9 mouse cellular contexts compared by ENCODE assay signal in genomic region chr14:79737642-79738379, GRCm38 (mm10). TPM values are rescaled to one million over a fixed set of nuclear protein-coding genes. Genes with fewer than 3 reads are reported as not detected.
DNase-seq lines count a peak whose midpoint lies in the region; ATAC-seq and TF ChIP-seq lines count a peak whose summit lies in the region.
"Had no signal": no experiment of that assay in that cellular context is flagged by ENCODE, and none has a peak within 500 bp of the region (broad histone marks: within the 10 kb centered on the region; RNA-seq: fewer than 3 reads in every experiment).

No protein-coding gene starts in this region.

- H3K27me3 ChIP-seq in forebrain, embryonic 12.5 days, result no peaks in the 10 kb centered on the region
- H3K27me3 ChIP-seq in forebrain, embryonic 13.5 days, result no peaks in the 10 kb centered on the region
- no peaks in the 10 kb centered on the region for H3K27me3 ChIP-seq in embryonic facial prominence, embryonic 10.5 days (replicated peaks; ENCODE audit: low read depth, poor library complexity, severe bottlenecking)
- H3K27me3 ChIP-seq in midbrain, embryonic 11.5 days (ENCODE audit: control insufficient read depth, insufficient read depth, low read length), result no peaks in the 10 kb centered on the region

- peak; percentile 6 for DNase-seq in lung, postnatal 10 days
- DNase-seq in lung, adult 2 months, result no peak
- peak; percentile 53 for DNase-seq in embryonic facial prominence, embryonic 10.5 days (ENCODE audit: low spot score)
- peak; percentile 83 for DNase-seq in midbrain, embryonic 11.5 days (ENCODE audit: low spot score, missing footprints)
- DNase-seq in right cerebral cortex, adult 2 months (ENCODE audit: low spot score in 2 of 2), result no peak

- no peaks in the 10 kb centered on the region for H3K9me3 ChIP-seq in forebrain, embryonic 12.5 days
- H3K9me3 ChIP-seq in forebrain, embryonic 13.5 days (replicated peaks), result 0 out of 2 replicates have a peak, but pooled peaks cover 3% of the 10 kb centered on the region
- no peaks in the 10 kb centered on the region for H3K9me3 ChIP-seq in embryonic facial prominence, embryonic 10.5 days
- no peaks in the 10 kb centered on the region for H3K9me3 ChIP-seq in midbrain, embryonic 11.5 days (ENCODE audit: control insufficient read depth, low read length)
- H3K9me3 ChIP-seq: midbrain, embryonic 12.5 days had no signal

- H3K4me1 ChIP-seq in forebrain, embryonic 12.5 days, result 0 out of 2 replicates have a peak, but pooled peaks cover 4% of the 10 kb centered on the region
- H3K4me1 ChIP-seq in forebrain, embryonic 13.5 days, result peaks cover 18% of the 10 kb centered on the region
- no peaks in the 10 kb centered on the region for H3K4me1 ChIP-seq in lung, adult 2 months (ENCODE audit: control insufficient read depth, insufficient read depth, low read length)
- H3K4me1 ChIP-seq in embryonic facial prominence, embryonic 10.5 days, result no peaks in the 10 kb centered on the region
- no peaks in the 10 kb centered on the region for H3K4me1 ChIP-seq in midbrain, embryonic 11.5 days (ENCODE audit: control insufficient read depth, insufficient read depth, low read length)

- no peak for TF ChIP-seq POLR2A in lung, adult 2 months (IDR thresholded peaks at IDR 0.05; ENCODE audit: borderline replicate concordance, extremely low read depth, low read depth, low read length)

- 0 out of 2 replicates have a peak, but pooled peaks have one; percentile 34 for ATAC-seq in forebrain, embryonic 12.5 days (ENCODE audit: low FRiP score)
- ATAC-seq in forebrain, embryonic 13.5 days, result no peak
- ATAC-seq in midbrain, embryonic 11.5 days (ENCODE audit: low FRiP score), result peak; percentile 56; the same call in 1 of the 2 replicates
- ATAC-seq in monocyte, adult 5-6 weeks (replicated peaks; ENCODE audit: insufficient number of reproducible peaks, low FRiP score, low TSS enrichment, poor library complexity, severe bottlenecking), result no peak

- no peak overlapping the region for H3K9ac ChIP-seq in forebrain, embryonic 12.5 days
- no peak overlapping the region for H3K9ac ChIP-seq in forebrain, embryonic 13.5 days
- H3K9ac ChIP-seq in midbrain, embryonic 11.5 days (ENCODE audit: low read length), result no peak overlapping the region
- H3K9ac ChIP-seq: midbrain, embryonic 12.5 days had no signal

- H3K36me3 ChIP-seq in forebrain, embryonic 12.5 days (replicated peaks), result no peaks in the 10 kb centered on the region
- H3K36me3 ChIP-seq in forebrain, embryonic 13.5 days (ENCODE audit: poor library complexity, severe bottlenecking), result no peaks in the 10 kb centered on the region
- no peaks in the 10 kb centered on the region for H3K36me3 ChIP-seq in embryonic facial prominence, embryonic 10.5 days (replicated peaks)
- no peaks in the 10 kb centered on the region for H3K36me3 ChIP-seq in midbrain, embryonic 11.5 days (ENCODE audit: control insufficient read depth, insufficient read depth, low read length)
- H3K36me3 ChIP-seq: midbrain, embryonic 12.5 days had no signal

- 64% methylated on average over 9 of the region's 9 CpGs for WGBS in forebrain, embryonic 12.5 days
- 60% methylated on average over 9 of the region's 9 CpGs for WGBS in forebrain, embryonic 13.5 days
- WGBS in lung, adult 2 months, result 55% methylated on average over 9 of the region's 9 CpGs
- WGBS in embryonic facial prominence, embryonic 10.5 days, result 67% methylated on average over 9 of the region's 9 CpGs
- 64% methylated on average over 9 of the region's 9 CpGs for WGBS in midbrain, embryonic 11.5 days

- no peak overlapping the region for H3K4me2 ChIP-seq in forebrain, embryonic 12.5 days
- H3K4me2 ChIP-seq in forebrain, embryonic 13.5 days, result no peak overlapping the region
- H3K4me2 ChIP-seq in midbrain, embryonic 11.5 days, result no peak overlapping the region
- H3K4me2 ChIP-seq: midbrain, embryonic 12.5 days had no signal

- H3K4me3 ChIP-seq in forebrain, embryonic 12.5 days (replicated peaks), result no peak overlapping the region
- no peak overlapping the region for H3K4me3 ChIP-seq in forebrain, embryonic 13.5 days
- H3K4me3 ChIP-seq in lung, adult 2 months (replicated peaks; ENCODE audit: extremely low read depth, low read depth, low read length), result no peak overlapping the region
- no peak overlapping the region for H3K4me3 ChIP-seq in embryonic facial prominence, embryonic 10.5 days
- no peak overlapping the region for H3K4me3 ChIP-seq in midbrain, embryonic 11.5 days (ENCODE audit: low read depth, low read length)
- H3K4me3 ChIP-seq: midbrain, embryonic 12.5 days had no signal

- TF ChIP-seq CTCF in lung, adult 2 months (IDR thresholded peaks at IDR 0.05; ENCODE audit: insufficient read depth, low read length), result no peak

- H3K27ac ChIP-seq in forebrain, embryonic 12.5 days, result no peak overlapping the region
- H3K27ac ChIP-seq in forebrain, embryonic 13.5 days, result no peak overlapping the region
- no peak overlapping the region for H3K27ac ChIP-seq in embryonic facial prominence, embryonic 10.5 days (replicated peaks)
- H3K27ac ChIP-seq in midbrain, embryonic 11.5 days (ENCODE audit: low read depth, low read length), result no peak overlapping the region
- H3K27ac ChIP-seq: midbrain, embryonic 12.5 days had no signal

RNA-seq across cellular contexts. Expression of gene Pcdh8, which starts 33.3 kb away (rescaled TPM):
- 26.5 and 26.7 TPM in 2 replicates for polyA plus RNA-seq in forebrain, embryonic 12.5 days (2016; fragmentation: Nextera tagmentation; extraction: Ambion mirVana)
- polyA plus RNA-seq in forebrain, embryonic 13.5 days (2015; fragmentation: Nextera tagmentation; extraction: Ambion mirVana), result 21.1 and 22.3 TPM in 2 replicates
- polyA plus RNA-seq in lung, adult 2 months (2012; rRNA removed), result 0.08 TPM in 1 of 2 replicates, not detected in the other
- 3.6 and 9.8 TPM in 2 replicates for polyA plus RNA-seq in embryonic facial prominence, embryonic 10.5 days (2016; fragmentation: Nextera tagmentation; extraction: Ambion mirVana)
- polyA plus RNA-seq in midbrain, embryonic 11.5 days (2014; fragmentation: Nextera tagmentation; extraction: Ambion mirVana), result 32.8 and 37.5 TPM in 2 replicates
- total RNA-seq in monocyte, adult 5-6 weeks (2017), result not detected in 3 replicates

Comparison
In these comparisons a context has a peak if more than half of its experiments do, and no peak if none do; other contexts are left out.
1. ATAC-seq: peak in forebrain, embryonic 12.5 days (single experiment) and midbrain, embryonic 11.5 days (single experiment); none in forebrain, embryonic 13.5 days (single experiment) and monocyte, adult 5-6 weeks (single experiment).
2. DNase-seq: peak in lung, postnatal 10 days (single experiment), embryonic facial prominence, embryonic 10.5 days (single experiment) and midbrain, embryonic 11.5 days (single experiment); none in lung, adult 2 months (single experiment) and right cerebral cortex, adult 2 months (0 of 2).